Mouse (Mus musculus) neutrophil, adult 5-6 weeks (primary cell): ENCODE data around the gene Eno1. TPM values are rescaled to one million over a fixed set of nuclear protein-coding genes. Genes with fewer than 3 reads are reported as not detected.

Source experiments
- ATAC-seq: fragments of 151-379, 151-347 bp; 2 replicates; pipeline ENCODE4 v1.8.0; 2017; ENCODE audit warnings: mild to moderate bottlenecking, moderate TSS enrichment; ENCODE audit not compliant: insufficient number of reproducible peaks, poor library complexity, low FRiP score, severe bottlenecking; ENCODE audit errors: extremely low read depth
- total RNA-seq: library from RNA; stranded (forward); fragments of 200-1000 nt; gene quantifications from 2 replicates; pipeline ENCODE4 v1.2.3, GENCODE M21; 2017

The Eno1 gene
- total RNA-seq, 1 experiment from 2014 or later, result 334 TPM

DNA sequence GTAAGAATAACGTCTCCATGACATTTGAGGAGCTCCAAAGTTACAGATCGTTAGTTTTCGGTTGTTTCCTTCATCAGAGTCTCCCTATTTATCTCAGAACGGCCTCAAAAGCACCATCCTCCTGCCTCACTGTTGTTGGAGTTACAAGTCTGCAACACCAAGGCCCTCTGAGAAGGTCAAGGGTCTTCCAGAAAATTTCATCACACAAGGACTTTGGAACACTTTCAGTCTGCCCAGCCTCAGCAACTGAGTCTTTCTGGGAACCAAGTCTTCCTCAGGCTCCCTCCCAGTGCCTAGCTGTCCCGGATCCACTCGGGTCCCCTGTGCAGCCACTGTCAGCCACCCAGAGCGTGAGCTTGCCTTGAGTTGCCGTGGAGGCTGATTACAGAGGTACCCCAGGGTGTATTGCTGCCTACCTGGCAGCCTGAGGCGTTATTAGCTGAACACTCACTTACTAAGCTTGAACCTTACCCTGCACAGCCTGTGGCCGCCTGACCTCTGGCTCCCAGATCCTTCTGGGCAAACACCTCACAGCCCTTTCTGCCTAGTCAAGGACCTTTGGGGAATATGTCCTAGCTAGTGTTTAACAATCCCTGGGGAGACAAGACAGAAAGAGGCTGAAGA is 15.4 kb upstream of the Eno1 start:
- ATAC-seq, result no peak

DNA sequence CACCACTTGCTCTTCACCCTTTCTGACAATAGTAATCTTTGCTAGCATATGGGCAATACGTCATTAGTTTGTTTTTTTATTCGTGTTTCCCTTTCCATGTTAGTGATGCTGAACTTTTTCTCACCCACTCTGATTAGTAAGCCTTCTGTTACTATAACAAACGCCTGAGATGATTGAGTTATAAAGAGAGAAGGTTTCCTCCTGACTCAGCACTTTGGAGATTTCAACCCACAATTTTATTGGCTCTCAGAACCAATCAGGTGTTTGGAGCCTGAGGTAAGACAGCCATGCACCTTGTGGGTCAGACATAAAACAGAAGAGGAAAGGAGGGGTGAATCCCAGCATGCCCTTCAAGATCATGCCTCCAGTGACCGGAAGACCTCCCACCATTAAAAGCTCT is 12.7 kb upstream of the Eno1 start:
- ATAC-seq, result no peak

DNA sequence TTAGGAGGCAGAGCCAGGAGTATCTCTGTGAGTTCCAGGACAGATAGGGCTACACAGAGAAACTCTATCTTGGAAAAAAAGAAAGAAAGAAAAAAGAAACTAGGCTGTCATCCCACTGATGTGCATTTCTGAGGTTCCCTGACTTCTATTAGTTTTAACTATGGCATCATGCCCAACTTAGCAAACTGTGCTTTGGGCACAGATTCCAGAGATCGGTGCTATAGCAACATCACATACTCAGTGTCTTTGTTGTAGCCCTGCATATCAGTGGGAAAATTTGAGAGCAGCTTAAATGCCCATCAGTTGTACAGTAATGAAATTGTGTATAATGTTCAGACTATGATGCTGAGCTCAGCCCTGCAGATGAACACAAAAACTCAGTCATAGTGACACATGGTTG is 10.8 kb upstream of the Eno1 start:
- no peak for ATAC-seq

DNA sequence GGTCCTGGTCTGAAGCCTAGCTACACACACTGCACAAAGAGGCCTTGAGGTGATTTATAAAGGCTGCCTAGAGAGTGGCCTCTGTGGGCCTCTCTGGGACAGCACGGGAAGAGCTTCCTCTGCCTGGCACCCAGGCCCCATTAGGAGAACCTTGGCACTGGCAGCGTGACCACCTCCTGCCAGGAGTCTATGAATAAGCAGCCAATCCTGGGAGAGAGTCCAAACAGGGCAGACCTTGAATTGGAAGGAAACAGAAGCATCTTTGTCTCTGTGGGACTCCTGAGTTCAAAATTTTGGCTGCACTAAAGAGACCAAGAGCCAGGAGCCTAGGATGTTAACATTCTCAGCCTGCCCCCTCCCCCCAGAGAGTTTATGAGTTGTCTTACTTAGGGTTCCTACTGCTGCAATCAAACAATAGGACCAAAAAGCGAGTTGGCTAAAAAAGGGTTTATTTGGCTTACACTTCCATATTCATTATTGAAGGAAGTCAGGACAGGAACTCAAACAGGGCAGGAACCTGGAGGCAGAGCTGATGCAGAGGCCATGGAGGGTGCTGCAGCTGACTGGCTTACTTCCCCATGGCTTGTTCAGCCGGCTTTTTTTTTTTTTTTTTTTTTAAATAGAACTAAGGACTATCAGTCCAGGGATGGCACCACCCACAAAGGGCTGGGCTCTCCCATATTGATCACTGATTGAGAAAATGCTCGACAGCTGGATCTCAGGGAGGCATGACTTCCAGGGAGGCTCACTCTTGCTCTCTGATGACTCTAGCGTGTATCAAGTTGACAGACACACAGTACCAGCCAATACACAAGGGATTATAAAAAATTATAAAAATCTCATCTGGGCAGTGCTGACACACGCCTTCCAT is 9.5 kb upstream of the Eno1 start:
- ATAC-seq, result no peak

DNA sequence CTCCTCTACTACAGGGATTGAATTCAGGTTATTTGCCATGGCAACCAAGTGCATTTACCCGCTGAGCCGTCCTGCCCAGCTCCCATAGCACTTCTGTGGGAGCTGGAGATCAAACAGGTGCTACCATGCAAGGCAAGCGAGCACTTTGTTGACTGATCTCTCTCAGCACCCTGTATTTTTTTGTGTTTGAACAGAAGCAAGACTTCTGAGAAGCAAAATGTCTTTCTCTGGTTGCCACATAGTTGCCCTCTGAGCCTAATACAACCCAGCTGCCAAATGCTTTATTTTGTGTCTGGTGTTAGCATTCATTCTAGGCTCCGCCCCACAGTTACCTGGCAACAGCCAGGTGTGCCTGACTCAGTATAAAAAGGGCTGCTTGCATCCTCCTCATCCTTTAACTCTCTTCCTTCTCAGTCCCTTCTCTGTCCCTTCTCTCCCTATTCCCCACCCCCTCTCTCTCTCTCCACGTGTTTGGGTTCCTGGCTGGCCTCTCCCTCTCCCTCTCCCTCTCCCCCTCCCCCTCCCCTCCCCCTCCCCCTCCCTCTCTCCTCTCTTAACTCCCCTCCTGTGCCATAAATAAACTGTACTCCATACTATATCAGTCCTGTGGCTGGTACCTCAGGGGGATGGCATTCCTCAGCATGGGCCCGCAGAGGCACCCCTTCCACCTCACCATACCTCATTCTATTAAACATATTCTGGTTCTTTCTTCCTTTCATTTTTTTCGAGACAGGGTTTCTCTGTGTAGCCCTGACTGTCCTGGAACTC is 7.8 kb upstream of the Eno1 start:
- ATAC-seq, result no peak

DNA sequence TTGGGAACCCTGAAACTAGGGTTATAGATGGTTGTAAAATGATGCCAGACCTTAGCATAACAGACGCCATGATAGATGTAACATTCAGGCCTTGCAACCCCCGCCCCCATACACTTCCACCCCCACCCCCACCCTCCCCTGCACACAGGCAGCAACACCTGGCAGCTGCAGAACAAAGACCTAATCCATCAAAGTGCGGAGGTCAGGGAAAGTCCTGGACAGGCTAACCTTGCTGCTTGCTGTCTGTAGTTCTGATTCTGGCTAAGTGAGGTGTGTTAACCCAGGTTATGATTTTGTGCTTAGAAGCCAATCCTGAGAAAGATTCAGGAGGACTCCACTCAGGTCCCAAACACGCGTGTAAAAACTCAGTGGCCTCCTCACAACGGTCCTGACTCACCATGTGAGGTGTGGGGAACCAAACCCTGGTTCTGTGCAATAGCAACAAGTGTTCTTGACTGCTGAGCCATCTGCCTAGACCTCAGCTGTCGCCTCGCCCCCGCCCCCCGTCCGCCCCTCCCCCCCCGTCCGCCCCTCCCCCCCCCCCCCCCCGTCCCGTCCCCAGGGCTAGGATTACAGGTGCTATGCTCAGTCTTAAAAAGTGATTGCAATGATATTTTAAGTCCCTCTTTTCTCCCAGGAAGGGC is 6.7 kb upstream of the Eno1 start:
- no peak for ATAC-seq

DNA sequence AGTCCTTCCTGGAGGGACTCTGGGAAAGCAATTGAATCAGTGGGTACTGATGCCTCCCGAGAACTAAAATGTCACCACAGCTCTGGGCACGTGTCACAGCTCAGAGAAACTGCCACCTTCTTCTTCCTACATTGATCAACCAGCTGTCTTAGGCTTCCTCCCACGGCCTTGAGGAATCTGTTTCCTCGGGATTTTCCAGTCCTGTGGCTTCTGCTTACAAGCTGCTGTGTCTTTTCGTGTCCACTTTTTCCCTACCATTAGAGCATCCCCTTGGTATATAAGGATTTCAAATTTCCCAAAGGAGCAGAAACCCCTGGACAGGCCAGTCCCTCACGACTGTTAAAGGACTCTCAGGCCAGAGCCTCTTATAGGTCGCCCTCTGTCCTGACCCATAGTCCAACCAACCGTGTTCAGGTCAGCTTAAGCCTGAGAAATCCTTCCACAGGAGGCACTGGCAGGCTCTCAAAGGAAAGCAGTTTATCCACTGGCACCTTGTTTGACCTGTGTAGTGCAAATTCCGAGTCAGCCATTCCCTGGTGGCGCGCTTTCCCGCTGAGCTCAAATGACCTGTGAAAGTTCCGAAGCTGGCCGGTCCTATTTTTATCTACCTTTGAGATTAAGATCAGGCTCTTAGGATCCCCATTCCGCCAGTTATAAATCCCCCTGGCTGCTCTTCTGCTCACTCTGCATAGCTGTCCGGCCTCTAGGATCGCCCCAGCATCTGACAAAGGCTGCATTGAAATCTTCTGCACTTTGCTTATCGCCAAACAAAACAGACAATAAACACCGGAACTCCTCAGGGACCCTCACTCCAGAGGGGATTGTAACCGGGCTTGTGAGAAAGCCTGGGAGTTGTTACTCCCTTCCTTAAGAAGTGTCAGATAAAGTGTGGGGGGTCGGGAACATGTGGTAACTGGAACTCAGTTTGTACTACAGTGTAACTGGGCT is 5.8 kb upstream of the Eno1 start:
- no peak for ATAC-seq

DNA sequence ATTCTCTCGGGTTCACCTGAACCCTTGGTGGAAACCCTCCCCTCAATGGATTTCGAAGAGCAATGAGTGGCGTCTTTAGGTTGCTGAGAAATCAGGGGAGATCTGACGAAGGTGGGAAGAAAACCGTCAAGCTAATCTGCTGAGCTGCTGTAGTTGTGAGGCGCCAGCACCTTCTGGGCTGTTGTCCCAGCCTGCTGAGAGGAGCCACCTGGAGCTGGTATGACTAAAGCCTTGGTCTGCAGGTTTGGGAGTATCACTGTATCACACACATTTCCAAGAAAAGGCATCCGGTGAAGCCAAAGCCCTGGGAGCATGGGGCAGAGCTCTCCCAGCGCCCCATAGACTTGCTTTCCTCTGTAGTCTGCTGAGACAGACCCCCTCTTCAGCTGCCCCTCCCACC is 4.7 kb upstream of the Eno1 start:
- no peak for ATAC-seq

DNA sequence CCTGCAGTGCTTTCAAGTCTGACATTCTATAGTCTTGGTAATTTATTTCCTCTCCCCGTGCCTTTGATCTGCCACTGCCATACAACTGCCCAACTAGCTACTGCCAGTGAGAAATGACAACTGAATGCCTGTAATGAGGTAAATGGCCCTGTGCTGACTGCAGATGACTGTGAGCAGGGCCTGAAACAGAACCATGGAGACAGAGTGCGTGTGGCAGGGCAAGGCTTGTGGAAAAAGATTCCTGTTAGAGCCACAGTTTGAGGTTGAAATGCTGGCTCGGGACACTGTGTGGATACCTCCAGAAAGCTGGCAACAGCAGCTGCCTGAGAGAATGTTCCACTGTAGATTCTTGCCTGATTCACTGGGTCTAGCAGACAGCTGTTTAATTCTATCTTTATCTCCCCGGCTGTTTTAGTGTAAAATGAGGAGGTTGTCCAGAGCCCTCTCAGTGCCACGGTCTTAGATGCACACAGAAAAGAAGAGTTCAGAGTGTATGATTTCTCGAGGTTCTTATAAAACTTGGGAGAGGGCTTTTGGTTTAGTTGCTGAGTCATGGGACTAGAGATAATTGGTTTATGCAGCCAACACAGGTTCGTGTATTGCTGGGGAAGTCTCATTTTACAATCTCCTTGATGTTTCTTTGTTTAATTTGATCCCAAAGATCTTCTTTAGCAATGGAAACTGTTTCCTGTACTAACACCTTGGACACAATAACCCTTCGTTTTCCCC is 1.8 kb upstream of the Eno1 start:
- no peak for ATAC-seq

DNA sequence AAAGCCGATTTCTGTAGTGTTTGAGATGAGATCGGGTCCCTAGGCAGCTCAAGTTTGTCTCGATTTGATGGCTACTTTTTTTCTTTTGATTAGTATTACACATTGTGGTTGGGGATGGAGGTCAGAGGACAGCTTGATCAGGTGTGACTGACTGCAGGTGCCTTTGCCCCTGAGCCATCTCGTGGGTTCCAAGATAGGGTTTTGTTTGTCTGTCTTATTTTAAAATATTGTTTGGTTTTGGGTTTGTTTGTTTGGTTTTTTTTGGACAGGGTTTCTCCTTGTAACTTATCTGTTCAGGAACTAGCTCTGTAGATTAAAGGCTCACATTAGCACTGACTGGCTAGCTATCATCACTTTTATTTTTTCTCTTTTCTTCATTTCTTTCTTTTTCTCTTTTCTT is 936 bp upstream of the Eno1 start:
- no peak for ATAC-seq

DNA sequence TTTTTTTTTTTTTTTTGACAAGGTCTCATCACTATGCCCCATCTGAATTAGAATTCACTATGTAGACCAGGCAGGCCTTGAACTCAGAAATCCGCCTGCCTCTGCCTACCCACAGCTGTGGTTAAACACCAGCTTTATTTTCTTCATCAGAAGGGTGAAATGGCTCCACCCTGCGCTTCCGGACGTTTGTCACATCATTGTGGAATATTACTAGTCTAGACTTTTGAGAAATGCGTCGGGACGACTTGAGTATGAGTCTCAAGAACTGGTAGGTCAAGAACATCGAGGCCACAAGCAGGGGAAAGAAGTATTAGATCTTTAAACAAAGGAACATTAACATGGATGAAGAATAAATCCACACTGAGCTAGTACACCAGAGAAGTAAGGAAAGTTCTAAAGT is 490 bp upstream of the Eno1 start:
- ATAC-seq, result no peak

DNA sequence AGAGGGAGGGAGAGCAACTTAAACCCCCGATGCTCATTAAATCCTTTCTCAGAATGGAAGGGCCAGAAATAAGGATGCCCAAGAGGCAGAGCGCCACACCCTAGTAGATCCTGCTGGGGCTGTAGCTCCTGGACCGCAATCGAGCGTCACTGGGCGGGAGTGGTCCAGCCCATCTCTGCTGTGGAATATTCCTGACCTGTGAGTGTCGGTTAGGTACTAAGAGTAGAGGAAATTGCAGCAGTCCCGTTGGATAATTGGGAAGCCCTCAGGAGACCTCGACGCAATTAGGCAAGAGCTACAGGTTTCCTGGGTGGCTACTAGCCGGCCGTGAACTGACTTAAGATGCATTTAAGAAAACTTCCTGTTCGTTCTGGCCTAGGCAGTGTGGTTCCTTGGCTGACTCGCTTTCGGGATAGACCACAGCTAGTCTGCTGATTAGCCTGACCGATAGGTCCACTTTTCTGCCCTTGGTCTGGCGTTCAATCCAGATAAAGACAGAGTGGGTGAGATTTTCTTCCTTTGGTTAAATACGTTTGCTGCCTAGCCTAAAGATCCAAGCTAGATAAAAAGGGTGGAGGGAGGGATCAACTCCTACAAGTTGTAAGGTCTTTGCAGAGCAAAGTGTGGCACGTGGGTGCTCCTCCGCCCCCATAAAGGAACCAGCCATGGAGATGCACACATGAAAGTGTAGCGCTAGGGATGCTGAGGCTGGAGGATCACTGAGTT is 1.3 kb downstream of the Eno1 start:
- ATAC-seq, result no peak

DNA sequence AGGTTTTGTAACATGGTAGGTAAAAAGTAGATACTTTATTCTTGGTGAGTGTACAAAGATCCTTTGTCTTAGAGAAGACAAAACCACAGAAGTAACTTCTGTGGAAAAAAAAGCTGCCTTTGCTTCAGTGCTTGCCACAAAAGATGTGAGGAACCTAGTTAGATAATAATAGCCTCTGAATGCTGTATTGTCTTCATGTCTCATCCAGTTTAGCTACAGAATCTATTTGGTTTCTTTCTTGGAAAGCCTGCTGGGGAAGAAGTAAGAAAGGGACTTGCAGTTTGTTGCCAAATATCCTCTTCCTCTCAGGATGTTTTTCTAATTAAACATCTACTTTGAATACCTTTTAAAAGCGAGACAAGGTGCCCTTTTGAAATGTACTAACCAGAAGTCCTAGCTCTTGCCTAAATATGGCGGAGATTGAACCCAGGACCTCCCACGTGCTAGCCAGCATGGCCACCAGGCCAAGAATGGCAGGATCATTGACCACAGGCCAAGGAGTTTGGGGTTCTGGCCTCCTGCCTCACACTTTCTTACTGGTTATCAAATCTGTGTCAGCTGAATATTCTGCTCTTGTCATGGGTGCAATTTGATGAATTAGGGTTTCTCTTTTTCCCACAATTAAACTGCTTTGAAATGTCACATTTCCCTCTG is 2.0 kb downstream of the Eno1 start:
- ATAC-seq, result no peak

DNA sequence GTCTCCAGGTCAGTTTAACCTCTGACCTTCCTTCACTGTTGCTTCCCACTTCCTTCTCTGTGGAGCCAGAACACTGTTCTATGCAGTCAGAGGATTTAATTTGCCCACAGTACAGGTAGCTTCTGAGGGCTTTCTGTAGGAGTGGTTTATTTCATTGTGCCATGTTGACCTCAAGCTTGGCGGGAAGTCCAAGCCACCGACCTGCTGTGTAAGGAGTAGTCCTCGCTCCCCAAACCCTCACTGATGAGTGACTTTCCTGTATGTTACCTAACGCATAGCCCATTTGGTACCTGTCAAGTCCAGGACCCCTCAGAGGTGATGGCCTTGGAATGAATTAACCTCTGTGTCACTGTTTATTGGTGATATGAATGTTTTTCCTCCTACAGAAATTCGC is 2.6 kb downstream of the Eno1 start:
- no peak for ATAC-seq

DNA sequence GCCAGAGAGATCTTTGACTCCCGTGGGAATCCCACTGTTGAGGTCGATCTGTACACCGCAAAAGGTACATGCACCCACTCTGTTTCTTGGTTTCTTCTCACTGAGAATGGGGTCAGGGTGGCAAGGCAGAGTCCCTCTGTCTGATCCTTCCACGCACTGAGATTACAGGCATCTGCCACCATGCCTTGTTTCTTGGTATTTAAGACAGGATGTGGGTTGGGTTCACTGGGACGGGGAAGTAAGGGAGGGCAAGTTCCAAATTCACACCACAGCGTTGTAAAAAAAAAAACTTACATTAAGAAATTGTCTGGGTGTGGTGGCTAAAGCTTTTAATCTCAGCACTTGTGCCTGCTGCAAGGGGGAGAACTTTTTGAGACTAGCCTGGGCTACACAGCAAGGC is 3.0 kb downstream of the Eno1 start:
- no peak for ATAC-seq

DNA sequence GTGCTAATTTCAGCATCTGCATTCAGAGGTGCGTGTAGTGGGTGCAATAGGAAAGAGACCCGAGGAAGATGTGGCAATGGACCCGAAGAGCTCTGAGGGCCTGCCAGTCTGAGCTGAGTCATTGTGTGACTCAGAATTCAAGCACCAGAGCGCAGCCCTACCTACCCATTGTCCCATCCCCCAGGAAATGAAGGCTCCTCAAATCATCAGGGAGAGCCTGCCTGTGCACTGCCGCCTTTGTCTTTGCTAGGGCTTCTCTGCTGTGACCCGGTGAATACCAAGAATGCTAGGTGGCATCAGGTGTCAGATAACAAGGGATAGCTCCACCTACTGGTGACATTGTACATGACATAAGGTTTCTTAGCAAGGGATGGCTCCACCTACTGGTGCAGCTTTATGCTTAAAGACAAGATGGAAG is 3.4 kb downstream of the Eno1 start:
- peak; percentile 77 for ATAC-seq

DNA sequence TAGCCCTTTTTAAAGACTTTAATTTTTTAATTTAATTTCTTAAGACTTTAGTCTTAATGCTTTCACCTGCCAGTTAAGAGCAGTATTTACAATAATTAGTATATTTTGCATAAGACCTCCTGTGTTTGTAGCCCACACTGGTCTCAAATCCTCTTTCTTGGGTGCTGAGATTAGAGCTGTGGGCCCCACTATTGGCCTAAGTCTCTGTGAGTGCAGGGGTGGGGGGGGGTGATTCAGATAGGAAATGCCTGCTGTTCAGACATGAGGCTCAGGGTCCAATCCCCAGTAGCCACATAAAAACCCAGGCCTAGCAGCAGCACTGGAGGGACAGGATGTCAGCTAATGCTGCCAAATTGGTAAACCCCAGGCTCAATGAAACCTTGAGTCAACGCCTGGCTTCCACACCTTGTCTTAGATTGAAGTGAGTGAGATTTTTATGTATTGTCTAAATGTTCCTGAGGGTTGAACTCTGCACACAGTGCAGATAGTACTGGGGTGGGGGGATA is 3.9 kb downstream of the Eno1 start:
- no peak for ATAC-seq
